Mouse (Mus musculus) MEL (cell line): ENCODE data around the gene Ncoa5. TPM values are rescaled to one million over a fixed set of nuclear protein-coding genes. Genes with fewer than 3 reads are reported as not detected.

Experiments
- DNase-seq: peaks from one replicate; pipeline ENCODE4 v3.0.0; 2011; ENCODE audit warnings: low read depth, low spot score
- H3K27ac ChIP-seq: 2 replicates; pipeline ENCODE4 v1.5.1; 2012; ENCODE audit warnings: low read depth, mild to moderate bottlenecking, control low read depth, low read length, moderate library complexity; ENCODE audit not compliant: control insufficient read depth
- H3K27me3 ChIP-seq, 2 experiments: fragments of 150-350 bp in 1 of 2; sonication (generic) in 1 of 2; 2 replicates each; pipeline ENCODE4 v1.6.1; 2012; ENCODE audit warnings: low read length in 2 of 2, mild to moderate bottlenecking in 2 of 2, improper control_type of control experiment in 1 of 2, moderate library complexity in 1 of 2; ENCODE audit not compliant: insufficient read depth in 2 of 2, control insufficient read depth in 1 of 2
- H3K36me3 ChIP-seq, 2 experiments: 2 replicates each; pipeline ENCODE4 v1.6.1; 2012 to 2014; ENCODE audit warnings: low read length in 2 of 2, improper control_type of control experiment in 1 of 2, inconsistent platforms in 1 of 2, mild to moderate bottlenecking in 1 of 2; ENCODE audit not compliant: insufficient read depth in 2 of 2, control insufficient read depth in 1 of 2
- H3K4me1 ChIP-seq, 2 experiments: fragments of 150-350 bp in 1 of 2; sonication (generic) in 1 of 2; 2 replicates each; pipeline ENCODE4 v1.6.1; 2012; ENCODE audit warnings: low read length in 2 of 2, improper control_type of control experiment in 1 of 2, mild to moderate bottlenecking in 1 of 2; ENCODE audit not compliant: insufficient read depth in 2 of 2, control insufficient read depth in 1 of 2
- H3K4me3 ChIP-seq, 2 experiments: fragments of 150-350 bp in 1 of 2; sonication (generic) in 1 of 2; 2 replicates each; pipeline ENCODE4 v1.5.1; 2012; ENCODE audit warnings: low read depth in 2 of 2, low read length in 2 of 2, mild to moderate bottlenecking in 2 of 2, moderate library complexity in 2 of 2, control low read depth in 1 of 2, improper control_type of control experiment in 1 of 2; ENCODE audit not compliant: control insufficient read depth in 1 of 2, insufficient read depth in 1 of 2
- H3K79me2 ChIP-seq: 2 replicates; pipeline ENCODE4 v1.6.1; 2012; ENCODE audit warnings: mild to moderate bottlenecking, low read length, moderate library complexity; ENCODE audit not compliant: control insufficient read depth, poor library complexity, insufficient read depth
- H3K9ac ChIP-seq: 2 replicates; pipeline ENCODE4 v1.6.1; 2012; ENCODE audit warnings: low read depth, mild to moderate bottlenecking, control low read depth, low read length, moderate library complexity; ENCODE audit not compliant: control insufficient read depth, poor library complexity, severe bottlenecking
- H3K9me3 ChIP-seq: fragments of 150-350 bp; sonication (generic); replicated peaks from 2 replicates; pipeline ENCODE4 v1.6.1; 2012; ENCODE audit warnings: mild to moderate bottlenecking, low read length, improper control_type of control experiment, moderate library complexity; ENCODE audit not compliant: insufficient read depth
- E2F4 ChIP-seq: IDR thresholded peaks from 2 replicates; pipeline ENCODE4 v1.6.1; 2011; ENCODE audit warnings: low read depth, low read length, improper control_type of control experiment, borderline replicate concordance
- EP300 ChIP-seq, 2 experiments: IDR thresholded peaks; 2 replicates each; pipeline ENCODE4 v1.6.1; 2011; ENCODE audit warnings: improper control_type of control experiment in 2 of 2, low read length in 2 of 2, low read depth in 1 of 2, mild to moderate bottlenecking in 1 of 2
- ETS1 ChIP-seq: IDR thresholded peaks from 2 replicates; pipeline ENCODE4 v1.6.1; 2012; ENCODE audit warnings: low read depth, mild to moderate bottlenecking, inconsistent platforms, low read length, improper control_type of control experiment, moderate library complexity
- GABPA ChIP-seq: IDR thresholded peaks from 2 replicates; pipeline ENCODE4 v1.6.1; 2012; ENCODE audit warnings: low read depth, mild to moderate bottlenecking, inconsistent platforms, low read length, improper control_type of control experiment, moderate library complexity
- GATA1 ChIP-seq: IDR thresholded peaks from 2 replicates; pipeline ENCODE4 v1.6.1; 2011; ENCODE audit warnings: low read depth, low read length, improper control_type of control experiment
- JUND ChIP-seq: IDR thresholded peaks from 2 replicates; pipeline ENCODE4 v1.6.1; 2011; ENCODE audit warnings: low read depth, mild to moderate bottlenecking, improper control_type of control experiment, low read length
- KAT2A ChIP-seq: conservative IDR thresholded peaks from 2 replicates; pipeline ENCODE4 v1.6.1; 2012; ENCODE audit warnings: low read depth, low read length, improper control_type of control experiment, inconsistent platforms
- MAFK ChIP-seq: IDR thresholded peaks from 2 replicates; pipeline ENCODE4 v1.6.1; 2011; ENCODE audit warnings: low read depth, mild to moderate bottlenecking, low read length, improper control_type of control experiment, borderline replicate concordance
- MAX ChIP-seq: IDR thresholded peaks from 2 replicates; pipeline ENCODE4 v1.6.1; 2011; ENCODE audit warnings: low read length, improper control_type of control experiment
- MAZ ChIP-seq: IDR thresholded peaks from 2 replicates; pipeline ENCODE4 v1.6.1; 2012; ENCODE audit warnings: low read depth, mild to moderate bottlenecking, inconsistent platforms, low read length, improper control_type of control experiment
- MEF2A ChIP-seq: IDR thresholded peaks from 2 replicates; pipeline ENCODE4 v1.6.1; 2014; ENCODE audit warnings: low read depth, mild to moderate bottlenecking, inconsistent platforms, low read length, improper control_type of control experiment; ENCODE audit not compliant: poor library complexity, insufficient replicate concordance, severe bottlenecking; ENCODE audit errors: extremely low read depth
- MXI1 ChIP-seq: IDR thresholded peaks from 2 replicates; pipeline ENCODE4 v1.6.1; 2011; ENCODE audit warnings: mild to moderate bottlenecking, low read depth, low read length, improper control_type of control experiment
- NRF1 ChIP-seq: IDR thresholded peaks from 2 replicates; pipeline ENCODE4 v1.6.1; 2014; ENCODE audit warnings: low read depth, mild to moderate bottlenecking, inconsistent platforms, low read length, improper control_type of control experiment, moderate library complexity; ENCODE audit not compliant: poor library complexity, insufficient read depth, severe bottlenecking
- POLR2AphosphoS5 ChIP-seq: IDR thresholded peaks from 2 replicates; pipeline ENCODE4 v1.6.1; 2012; ENCODE audit warnings: low read depth, borderline replicate concordance, mild to moderate bottlenecking, inconsistent platforms, low read length, moderate library complexity, mixed read lengths
- RAD21 ChIP-seq: IDR thresholded peaks from 2 replicates; pipeline ENCODE4 v1.6.1; 2011; ENCODE audit warnings: mild to moderate bottlenecking, low read depth, low read length, improper control_type of control experiment
- RCOR1 ChIP-seq: IDR thresholded peaks from 2 replicates; pipeline ENCODE4 v1.6.1; 2012; ENCODE audit warnings: low read depth, mild to moderate bottlenecking, inconsistent platforms, low read length, improper control_type of control experiment
- SMC3 ChIP-seq: IDR thresholded peaks from 2 replicates; pipeline ENCODE4 v1.6.1; 2011; ENCODE audit warnings: low read depth, low read length, improper control_type of control experiment
- TAL1 ChIP-seq: IDR thresholded peaks from 2 replicates; pipeline ENCODE4 v1.6.1; 2012; ENCODE audit warnings: mild to moderate bottlenecking, inconsistent platforms, low read length, moderate library complexity, mixed read lengths
- TBP ChIP-seq: IDR thresholded peaks from 2 replicates; pipeline ENCODE4 v1.8.0; 2011; ENCODE audit warnings: low read depth, low read length, improper control_type of control experiment
- UBTF ChIP-seq: IDR thresholded peaks from 2 replicates; pipeline ENCODE4 v1.6.1; 2012; ENCODE audit warnings: low read depth, mild to moderate bottlenecking, inconsistent platforms, low read length, improper control_type of control experiment, moderate library complexity, borderline replicate concordance; ENCODE audit not compliant: insufficient read depth
- USF1 ChIP-seq: IDR thresholded peaks from 2 replicates; pipeline ENCODE4 v1.6.1; 2014; ENCODE audit warnings: low read depth, mild to moderate bottlenecking, inconsistent platforms, low read length, improper control_type of control experiment, moderate library complexity
- USF2 ChIP-seq, 2 experiments: IDR thresholded peaks; 2 replicates each; pipeline ENCODE4 v1.6.1; 2011 to 2012; ENCODE audit warnings: improper control_type of control experiment in 2 of 2, low read length in 2 of 2, borderline replicate concordance in 1 of 2, inconsistent platforms in 1 of 2, low read depth in 1 of 2, mild to moderate bottlenecking in 1 of 2; ENCODE audit not compliant: insufficient read depth in 1 of 2
- ZKSCAN1 ChIP-seq: IDR thresholded peaks from 2 replicates; pipeline ENCODE4 v1.6.1; 2012; ENCODE audit warnings: low read depth, mild to moderate bottlenecking, inconsistent platforms, low read length, improper control_type of control experiment, moderate library complexity
- ZMIZ1 ChIP-seq: IDR thresholded peaks from 2 replicates; pipeline ENCODE4 v1.6.1; 2012; ENCODE audit warnings: low read depth, mild to moderate bottlenecking, inconsistent platforms, low read length, improper control_type of control experiment, moderate library complexity
- ZNF384 ChIP-seq: IDR thresholded peaks from 2 replicates; pipeline ENCODE4 v1.6.1; 2012; ENCODE audit warnings: low read depth, mild to moderate bottlenecking, inconsistent platforms, low read length, improper control_type of control experiment
- polyA plus RNA-seq, 2 experiments: library from polyadenylated mRNA; stranded (reverse) in 1 of 2; unstranded in 1 of 2; fragments of >175 nt in 1 of 2; fragments of >200 nt in 1 of 2; gene quantifications; 2 replicates each; pipeline versions ENCODE4 v1.2.1 to v1.2.4; 2012; ENCODE audit warnings: low replicate concordance in 2 of 2, low read depth in 1 of 2; ENCODE audit not compliant: insufficient read length in 2 of 2, insufficient read depth in 1 of 2, missing spikeins in 1 of 2
- total RNA-seq: library from RNA; depleted of rRNA; stranded (reverse); fragments of 300-350 nt; gene quantifications from 2 replicates; pipeline ENCODE4 v1.2.3, GENCODE M21; 2012

The Ncoa5 gene
- total and polyA plus RNA-seq, 3 experiments: 35.8 to 76.6 (median 61.0) TPM

GRCm38 (mm10) chr2:165081257-165081656 is 46.6 kb upstream of the Ncoa5 start:
- no peaks in the 10 kb centered on the region for H3K36me3 ChIP-seq
- H3K4me3 ChIP-seq: no peak overlapping the region
- no peak for DNase-seq
- no peaks in the 10 kb centered on the region; a peak in 1 of 4 replicates for H3K27me3 ChIP-seq
- H3K27ac ChIP-seq: no peak overlapping the region
- H3K4me1 ChIP-seq: no peaks in the 10 kb centered on the region
- TF ChIP-seq USF2 (IDR thresholded peaks at IDR 0.05; ENCODE audit: borderline replicate concordance in 1 of 2, insufficient read depth in 1 of 2, low read depth in 1 of 2, low read length in 2 of 2) (no peak), NRF1 (no peak), SMC3 (no peak), MEF2A (no peak), MAZ (no peak), KAT2A (no peak), RCOR1 (no peak), GABPA (no peak), RAD21 (no peak), E2F4 (no peak), TBP (no peak), EP300 (IDR thresholded peaks at IDR 0.05; ENCODE audit: low read depth in 1 of 2, low read length in 2 of 2) (no peak), USF1 (no peak), MXI1 (no peak), UBTF (no peak), ZNF384 (no peak), TAL1 (no peak), MAX (no peak), ZKSCAN1 (no peak)
- H3K79me2 ChIP-seq: no peaks in the 10 kb centered on the region
- H3K9ac ChIP-seq: no peak overlapping the region
- no peaks in the 10 kb centered on the region for H3K9me3 ChIP-seq

DNA sequence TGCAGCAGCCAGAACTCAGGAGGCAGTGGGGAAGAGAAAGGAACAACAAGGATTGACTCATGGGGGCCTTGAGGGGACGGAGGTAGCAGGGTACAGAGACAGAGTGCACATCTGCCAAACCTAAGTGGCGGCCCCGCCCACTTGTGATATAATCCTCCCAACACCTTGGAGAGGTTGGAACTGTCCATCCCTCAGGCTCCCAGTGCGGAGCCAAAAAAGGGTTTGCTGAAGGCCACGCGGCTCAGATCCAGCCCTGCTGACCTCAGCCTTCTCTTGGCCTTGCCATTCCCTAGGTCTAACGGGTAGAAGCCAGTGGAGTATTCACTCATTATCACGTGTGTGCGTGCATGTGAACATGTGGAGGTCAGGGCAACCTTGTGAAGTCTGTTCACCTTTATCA is 46.0 kb upstream of the Ncoa5 start:
- no peak for DNase-seq
- Histone ChIP-seq H3K27me3 (no peaks in the 10 kb centered on the region; a peak in 1 of 4 replicates), H3K4me1 (no peaks in the 10 kb centered on the region), H3K79me2 (no peaks in the 10 kb centered on the region), H3K36me3 (no peaks in the 10 kb centered on the region), H3K9me3 (no peaks in the 10 kb centered on the region), H3K4me3 (no peak overlapping the region), H3K27ac (no peak overlapping the region), H3K9ac (no peak overlapping the region)
- no peak for TF ChIP-seq KAT2A
- no peak for TF ChIP-seq USF2 (IDR thresholded peaks at IDR 0.05; ENCODE audit: borderline replicate concordance in 1 of 2, insufficient read depth in 1 of 2, low read depth in 1 of 2, low read length in 2 of 2)
- TF ChIP-seq ZNF384: no peak
- TF ChIP-seq ZKSCAN1: no peak
- no peak for TF ChIP-seq POLR2AphosphoS5
- no peak for TF ChIP-seq ZMIZ1
- TF ChIP-seq NRF1: no peak
- no peak for TF ChIP-seq GATA1
- no peak for TF ChIP-seq RCOR1
- TF ChIP-seq JUND: no peak
- no peak for TF ChIP-seq SMC3
- no peak for TF ChIP-seq ETS1
- no peak for TF ChIP-seq MAZ
- TF ChIP-seq UBTF: no peak
- TF ChIP-seq MAFK: no peak
- no peak for TF ChIP-seq GABPA
